Mouse (Mus musculus) erythroblast, embryonic 14.5 days (primary cell): ENCODE data around the gene Rab11a. TPM values are rescaled to one million over a fixed set of nuclear protein-coding genes. Genes with fewer than 3 reads are reported as not detected.
"Not testable (repeated sequence)": the region's sequence is repeated elsewhere in the genome, so short reads cannot be mapped to it uniquely, and the experiment has no call there.

Source experiments
- H3K27me3 ChIP-seq: 2 replicates; pipeline ENCODE4 v1.6.1; 2012; ENCODE audit warnings: inconsistent platforms; ENCODE audit not compliant: control insufficient read depth
- H3K36me3 ChIP-seq: 2 replicates; pipeline ENCODE4 v1.6.1; 2012; ENCODE audit warnings: mild to moderate bottlenecking, inconsistent platforms; ENCODE audit not compliant: control insufficient read depth
- H3K4me1 ChIP-seq: 2 replicates; pipeline ENCODE4 v1.6.1; 2012; ENCODE audit warnings: inconsistent platforms; ENCODE audit not compliant: control insufficient read depth
- H3K4me3 ChIP-seq: replicated peaks from 2 replicates; pipeline ENCODE3; 2012; ENCODE audit warnings: moderate library complexity, mild to moderate bottlenecking, inconsistent platforms
- H3K9me3 ChIP-seq: 2 replicates; pipeline ENCODE4 v1.6.1; 2012; ENCODE audit warnings: low read length, inconsistent platforms, mixed read lengths; ENCODE audit not compliant: control insufficient read depth
- GATA1 ChIP-seq: IDR thresholded peaks from 2 replicates; pipeline ENCODE4 v1.6.1; 2012; ENCODE audit warnings: low read length, inconsistent platforms, mixed read lengths
- TAL1 ChIP-seq: IDR thresholded peaks from 3 replicates; pipeline ENCODE4 v1.6.1; 2012; ENCODE audit warnings: low read length, inconsistent platforms, mixed read lengths
- polyA plus RNA-seq: library from polyadenylated mRNA; stranded (reverse); fragments of >175 nt; gene quantifications from 2 replicates; pipeline ENCODE4 v1.2.3, GENCODE M21; 2012

The Rab11a gene
- polyA plus RNA-seq, 1 experiment = 35.5 TPM

GRCm38 (mm10) chr9:64690771-64691170 is 46.8 kb downstream of the Rab11a start:
- H3K36me3 ChIP-seq = peaks cover 21% of the 10 kb centered on the region
- TF ChIP-seq GATA1 (no peak), TAL1 (no peak)
- no peaks in the 10 kb centered on the region for H3K9me3 ChIP-seq
- H3K27me3 ChIP-seq = no peaks in the 10 kb centered on the region
- H3K4me1 ChIP-seq = no peaks in the 10 kb centered on the region
- no peak overlapping the region for H3K4me3 ChIP-seq

DNA sequence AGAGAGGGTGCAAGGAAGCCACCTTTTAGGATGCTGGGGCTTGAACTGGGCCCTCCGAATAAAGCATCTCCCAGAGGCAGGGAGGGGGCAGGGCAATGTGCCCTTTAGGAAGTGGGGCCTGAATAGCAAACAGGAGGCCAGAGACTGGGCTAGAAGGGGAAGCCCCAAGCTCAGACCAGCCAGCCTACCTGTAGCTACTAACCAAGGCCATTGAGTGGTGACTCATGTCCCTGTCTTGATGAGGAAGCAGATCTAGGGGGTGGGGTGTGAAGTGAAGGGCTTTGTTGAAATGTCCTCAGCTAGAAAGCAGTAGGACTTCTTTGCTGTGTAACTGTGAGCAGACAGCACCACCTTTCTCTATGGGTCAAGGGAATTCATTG is 49.6 kb downstream of the Rab11a start:
- no peaks in the 10 kb centered on the region for H3K36me3 ChIP-seq
- H3K4me3 ChIP-seq = no peak overlapping the region
- H3K27me3 ChIP-seq = no peaks in the 10 kb centered on the region
- H3K9me3 ChIP-seq = no peaks in the 10 kb centered on the region
- TF ChIP-seq TAL1 (no peak), GATA1 (no peak)
- H3K4me1 ChIP-seq = no peaks in the 10 kb centered on the region

GRCm38 (mm10) chr9:64687122-64688014 is 50.2 kb downstream of the Rab11a start:
- no peak overlapping the region for H3K4me3 ChIP-seq
- no peak for TF ChIP-seq GATA1
- no peak for TF ChIP-seq TAL1
- no peaks in the 10 kb centered on the region for H3K36me3 ChIP-seq
- H3K27me3 ChIP-seq = no peaks in the 10 kb centered on the region
- H3K9me3 ChIP-seq = no peaks in the 10 kb centered on the region
- H3K4me1 ChIP-seq = no peaks in the 10 kb centered on the region

- peaks cover 14% of the 10 kb centered on the region for H3K4me1 ChIP-seq
- not testable (repeated sequence) for H3K36me3 ChIP-seq, H3K9me3 ChIP-seq, H3K27me3 ChIP-seq, H3K4me3 ChIP-seq
Measured at GRCm38 (mm10) chr9:64671341-64672319, 65.9 kb downstream of the Rab11a start.

DNA sequence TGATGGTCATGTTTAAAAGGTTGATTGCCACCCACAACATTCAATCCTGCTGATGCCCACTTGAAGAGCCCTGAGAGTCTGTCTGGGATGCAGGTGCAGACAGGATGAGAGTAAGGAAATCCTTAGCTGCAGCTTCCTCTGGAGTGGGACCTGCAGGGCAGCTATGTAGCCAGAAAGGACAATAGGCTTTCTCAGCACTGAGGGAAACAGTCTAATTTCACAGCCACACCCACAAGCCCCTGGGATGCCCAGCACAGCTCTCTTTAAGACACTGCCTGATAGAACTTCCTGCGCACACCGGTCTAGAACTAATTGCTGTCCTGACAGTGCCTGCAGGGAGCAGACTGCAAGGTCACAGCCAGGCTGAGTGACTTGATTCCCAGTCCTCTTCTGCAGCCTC is 69.6 kb downstream of the Rab11a start:
- no peak for TF ChIP-seq GATA1
- TF ChIP-seq TAL1 = no peak
- H3K4me1 ChIP-seq = peaks cover 14% of the 10 kb centered on the region
- no peaks in the 10 kb centered on the region; the same call in 1 of the 2 replicates for H3K27me3 ChIP-seq

GRCm38 (mm10) chr9:64667513-64667912 is 70.0 kb downstream of the Rab11a start:
- Histone ChIP-seq H3K27me3 (no peaks in the 10 kb centered on the region; the same call in 1 of the 2 replicates), H3K4me3 (no peak overlapping the region), H3K9me3 (no peaks in the 10 kb centered on the region), H3K36me3 (no peaks in the 10 kb centered on the region), H3K4me1 (peaks cover 14% of the 10 kb centered on the region)
- no peak for TF ChIP-seq GATA1

More for the DNA sequence above, 69.6 kb downstream of the Rab11a start:
- no peaks in the 10 kb centered on the region for H3K9me3 ChIP-seq
- no peaks in the 10 kb centered on the region for H3K36me3 ChIP-seq
- H3K4me3 ChIP-seq = no peak overlapping the region

DNA sequence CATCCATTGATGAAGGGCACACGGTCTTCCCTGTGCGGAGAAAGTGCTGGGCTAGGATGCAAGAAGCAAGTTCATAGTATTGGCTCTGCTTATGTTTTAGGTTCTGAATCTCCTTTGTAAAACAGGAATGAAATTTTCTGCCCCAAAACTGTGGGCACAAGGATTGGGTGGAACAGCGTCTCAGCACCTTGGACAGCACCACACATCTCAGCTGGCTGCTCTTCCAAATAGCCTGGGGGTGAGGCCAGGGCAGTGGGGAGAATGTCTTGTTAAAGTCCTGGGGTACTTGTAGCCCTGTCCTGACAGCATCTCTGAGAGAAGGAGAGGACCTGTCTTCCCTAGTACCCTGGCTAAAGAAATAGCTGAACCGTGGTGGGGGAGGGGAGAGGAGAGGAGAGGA is 71.0 kb downstream of the Rab11a start:
- H3K4me3 ChIP-seq = no peak overlapping the region
- no peaks in the 10 kb centered on the region for H3K9me3 ChIP-seq
- H3K4me1 ChIP-seq = peaks cover 7% of the 10 kb centered on the region
- no peaks in the 10 kb centered on the region for H3K36me3 ChIP-seq
- no peak for TF ChIP-seq TAL1
- TF ChIP-seq GATA1 = no peak
- no peaks in the 10 kb centered on the region; the same call in 1 of the 2 replicates for H3K27me3 ChIP-seq

Other genes starting within 250 kb of the Rab11a start
- gene Dennd4a, start 73.6 kb upstream of the Rab11a start, polyA plus RNA-seq = 3.7 and 6.2 TPM in 2 replicates
- not detected in 2 replicates for gene Slc24a1, start 213.8 kb upstream of the Rab11a start, polyA plus RNA-seq
- gene Ints14, start 223.1 kb upstream of the Rab11a start, polyA plus RNA-seq = 3.3 and 3.8 TPM in 2 replicates